ENCODE assay signal across 19 mouse cellular contexts in the genomic region with DNA sequence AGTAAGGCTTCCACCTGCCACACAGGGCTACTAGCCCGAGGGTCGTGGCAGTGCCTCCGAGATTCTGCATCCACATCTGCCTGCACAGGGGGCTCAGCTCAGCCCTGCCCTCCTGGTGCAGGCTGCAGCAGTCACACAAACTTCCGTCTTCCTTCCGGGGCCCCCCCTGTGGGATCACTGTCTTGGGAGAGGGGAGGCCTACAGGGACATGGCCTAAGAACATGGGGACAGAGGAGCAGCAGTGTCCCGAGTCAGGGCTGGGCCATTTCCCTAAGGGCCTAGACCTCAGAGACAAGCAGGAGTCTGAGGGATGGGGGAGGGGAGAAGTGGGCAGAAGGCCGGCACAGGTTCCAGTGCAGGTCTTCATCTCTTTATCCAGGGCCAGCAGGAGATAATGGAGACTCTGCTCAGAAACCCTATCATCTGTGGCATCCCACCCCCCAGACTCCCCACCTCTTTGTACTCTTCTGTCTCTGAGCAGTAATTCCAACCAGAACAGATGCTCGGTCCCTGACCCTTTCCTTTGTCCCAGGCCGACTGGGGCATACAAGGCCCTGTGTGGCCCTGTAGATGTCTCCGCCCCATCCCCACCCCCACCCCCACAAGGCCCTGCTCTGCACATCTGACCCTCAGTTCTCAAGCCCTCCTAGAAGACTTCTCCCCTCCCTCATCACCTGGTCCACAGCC. TPM values are rescaled to one million over a fixed set of nuclear protein-coding genes. Genes with fewer than 3 reads are reported as not detected.
DNase-seq lines count a peak whose midpoint lies in the region; ATAC-seq lines count a peak whose summit lies in the region.
"Had no signal": no experiment of that assay in that cellular context is flagged by ENCODE, and none has a peak within 500 bp of the region (broad histone marks: within the 10 kb centered on the region; RNA-seq: fewer than 3 reads in every experiment).

No protein-coding gene starts in this region.

- H3K4me1 ChIP-seq in liver, embryonic 13.5 days (replicated peaks): peaks cover 77% of the 10 kb centered on the region
- peaks cover 21% of the 10 kb centered on the region for H3K4me1 ChIP-seq in liver, embryonic 11.5 days (replicated peaks; ENCODE audit: control insufficient read depth, insufficient read depth, low read length)

- no peak overlapping the region for H3K27ac ChIP-seq in liver, embryonic 13.5 days
- no peak overlapping the region for H3K27ac ChIP-seq in liver, embryonic 11.5 days (ENCODE audit: low read depth, low read length)
- H3K27ac ChIP-seq: heart, embryonic 10.5 days; kidney, embryonic 15.5 days had no signal

- no peaks in the 10 kb centered on the region for H3K9me3 ChIP-seq in liver, embryonic 13.5 days (replicated peaks)
- no peaks in the 10 kb centered on the region for H3K9me3 ChIP-seq in liver, embryonic 11.5 days (ENCODE audit: control insufficient read depth, low read length)
- H3K9me3 ChIP-seq: heart, embryonic 10.5 days; kidney, embryonic 15.5 days had no signal

- no peak overlapping the region for H3K4me3 ChIP-seq in liver, embryonic 13.5 days (replicated peaks)
- H3K4me3 ChIP-seq in liver, embryonic 11.5 days (ENCODE audit: low read depth, low read length): no peak overlapping the region
- H3K4me3 ChIP-seq: erythroblast, embryonic 14.5 days; heart, embryonic 10.5 days; kidney, embryonic 15.5 days had no signal

- H3K9ac ChIP-seq in liver, embryonic 13.5 days: peak overlapping the region; percentile 17; the same call in 1 of the 2 replicates
- H3K9ac ChIP-seq in liver, embryonic 11.5 days (ENCODE audit: low read depth, low read length): no peak overlapping the region
- H3K9ac ChIP-seq: kidney, embryonic 15.5 days had no signal

- WGBS in liver, embryonic 13.5 days (ENCODE audit: insufficient replicate concordance): 80% methylated on average over 10 of the region's 10 CpGs
- 78% methylated on average over 10 of the region's 10 CpGs for WGBS in liver, embryonic 11.5 days

- no peaks in the 10 kb centered on the region for H3K27me3 ChIP-seq in liver, embryonic 13.5 days
- H3K27me3 ChIP-seq in liver, embryonic 11.5 days (replicated peaks; ENCODE audit: control insufficient read depth, insufficient read depth, low read length): no peaks in the 10 kb centered on the region
- H3K27me3 ChIP-seq: kidney, embryonic 15.5 days had no signal

- DNase-seq in heart, adult 11 months: peak; percentile 96
- no peak for DNase-seq in heart, adult 8-10 months (ENCODE audit: low spot score)
- DNase-seq in liver, embryonic 13.5 days: no peak
- no peak for DNase-seq in liver, embryonic 11.5 days (ENCODE audit: low spot score)
- peak; percentile 55 for DNase-seq in embryo, embryonic 10 days (ENCODE audit: low spot score)
- peak; percentile 27 for DNase-seq in mesoderm, embryonic 11.5 days (ENCODE audit: low read depth, low spot score)
- no peak for DNase-seq in spleen, postnatal 10 days (ENCODE audit: low spot score in 2 of 2)
- DNase-seq in thymus, adult 18-20 months: no peak
- DNase-seq: adrenal gland, postnatal 36 days; B cell, adult 2 months; cerebellum, adult 9-11 months; gastrocnemius, postnatal 10 days; heart, postnatal 14 days; layer of hippocampus, postnatal 36 days; lung, postnatal 14 days; right cerebral cortex, adult 18-20 months had no signal

- ATAC-seq in liver, embryonic 13.5 days (ENCODE audit: low read depth): no peak
- no peak for ATAC-seq in liver, embryonic 11.5 days (replicated peaks; ENCODE audit: low FRiP score)

- H3K4me2 ChIP-seq in liver, embryonic 13.5 days: no peak overlapping the region
- H3K4me2 ChIP-seq in liver, embryonic 11.5 days: no peak overlapping the region
- H3K4me2 ChIP-seq: kidney, embryonic 15.5 days had no signal

- peaks cover 91% of the 10 kb centered on the region for H3K36me3 ChIP-seq in liver, embryonic 13.5 days
- H3K36me3 ChIP-seq in liver, embryonic 11.5 days (ENCODE audit: control insufficient read depth, insufficient read depth, low read length): peaks cover 41% of the 10 kb centered on the region

RNA-seq across cellular contexts. Expression of a gene that starts 11.2 kb away (rescaled TPM):
- 100 to 1,000 TPM in 2 of 4 experiments, 10 to 100 TPM in 2; 81.4 to 113 (median 96.2) TPM for total RNA-seq in heart, adult 8-10 months (2022)
- 110 and 147 TPM in 2 replicates for polyA plus RNA-seq in liver, embryonic 13.5 days (2015; fragmentation: Nextera tagmentation; extraction: Ambion mirVana)
- 210 and 219 TPM in 2 replicates for polyA plus RNA-seq in liver, embryonic 11.5 days (2014; fragmentation: Nextera tagmentation; extraction: Ambion mirVana)

RNA-seq across cellular contexts. Expression of a gene that starts 12.0 kb away (rescaled TPM):
- total RNA-seq in heart, adult 8-10 months (2022): 10 to 100 TPM; 23.5 to 27.1 (median 26.2) TPM
- 65.0 and 69.6 TPM in 2 replicates for polyA plus RNA-seq in liver, embryonic 13.5 days (2015; fragmentation: Nextera tagmentation; extraction: Ambion mirVana)
- polyA plus RNA-seq in liver, embryonic 11.5 days (2014; fragmentation: Nextera tagmentation; extraction: Ambion mirVana): 117 and 127 TPM in 2 replicates

RNA-seq across cellular contexts. Expression of a gene that starts 38.6 kb away (rescaled TPM):
- total RNA-seq in heart, adult 8-10 months (2022): 10 to 100 TPM; 38.9 to 42.7 (median 40.5) TPM
- 35.6 and 40.9 TPM in 2 replicates for polyA plus RNA-seq in liver, embryonic 13.5 days (2015; fragmentation: Nextera tagmentation; extraction: Ambion mirVana)
- polyA plus RNA-seq in liver, embryonic 11.5 days (2014; fragmentation: Nextera tagmentation; extraction: Ambion mirVana): 71.1 and 77.6 TPM in 2 replicates

Comparison
In these comparisons a context has a peak if more than half of its experiments do, and no peak if none do; other contexts are left out.
1. DNase-seq: peak in heart, adult 11 months (single experiment), embryo, embryonic 10 days (single experiment) and mesoderm, embryonic 11.5 days (single experiment); none in heart, adult 8-10 months (single experiment), liver, embryonic 13.5 days (single experiment), liver, embryonic 11.5 days (single experiment), spleen, postnatal 10 days (0 of 2) and thymus, adult 18-20 months (0 of 2).